8 mouse cellular contexts compared by ENCODE assay signal in the genomic region with DNA sequence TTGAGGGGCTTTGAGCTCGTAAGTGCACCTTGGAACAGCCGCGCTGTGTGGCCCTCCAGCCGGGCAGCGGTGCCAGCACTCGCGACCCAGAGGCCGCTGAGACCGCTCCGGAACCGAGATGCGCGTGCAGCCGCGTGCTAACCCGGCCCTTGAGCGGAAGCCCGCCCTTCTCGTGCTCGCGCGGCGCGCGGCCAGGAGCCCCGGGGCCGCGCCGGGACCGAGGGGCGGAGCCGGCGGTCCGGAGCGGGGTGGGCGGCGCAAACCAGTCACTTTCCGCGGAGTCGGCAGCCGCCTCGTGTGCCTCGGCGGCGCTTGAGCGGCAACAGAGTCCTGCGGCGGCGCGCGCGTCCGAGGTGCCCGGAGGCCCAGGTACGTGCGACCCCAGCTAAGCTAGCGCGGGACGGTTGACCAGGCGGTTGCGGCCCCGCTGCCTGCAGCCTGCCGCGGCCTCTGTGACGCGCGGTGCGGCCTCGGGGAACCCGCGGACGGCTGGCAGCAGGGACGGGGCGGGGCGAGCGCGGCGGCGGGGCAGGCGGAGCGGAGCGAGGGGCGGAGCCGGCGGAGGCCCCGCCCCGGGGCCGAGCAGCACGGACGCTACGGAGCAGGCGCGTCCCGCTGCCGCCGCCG. TPM values are rescaled to one million over a fixed set of nuclear protein-coding genes. Genes with fewer than 3 reads are reported as not detected.
DNase-seq lines count a peak whose midpoint lies in the region; ATAC-seq and TF ChIP-seq lines count a peak whose summit lies in the region.

Gene Tent4b, plus strand, starts transcription at position 269 of the 627 bp plus-strand sequence.

- no peaks in the 10 kb centered on the region for H3K27me3 ChIP-seq in heart, embryonic 10.5 days (ENCODE audit: insufficient read depth, poor library complexity, severe bottlenecking)
- no peaks in the 10 kb centered on the region for H3K27me3 ChIP-seq in kidney, embryonic 15.5 days

- H3K9ac ChIP-seq in kidney, embryonic 15.5 days = peak within 1 kb of the TSS; percentile 85

- no peak for TF ChIP-seq CTCF in bone marrow macrophage, adult 2 months (IDR thresholded peaks at IDR 0.05; ENCODE audit: low read depth, low read length)
- no peak for TF ChIP-seq CTCF in embryonic fibroblast, embryonic 13.5 days (IDR thresholded peaks at IDR 0.05; ENCODE audit: borderline replicate concordance, insufficient read depth, low read length)

- 0 out of 2 replicates have a peak, but pooled peaks have one; percentile 17 for TF ChIP-seq POLR2A in bone marrow macrophage, adult 2 months (IDR thresholded peaks at IDR 0.05; ENCODE audit: borderline replicate concordance, low read depth, low read length)
- peak; percentile 76 for TF ChIP-seq POLR2A in embryonic fibroblast, embryonic 13.5 days (IDR thresholded peaks at IDR 0.05; ENCODE audit: low read depth, low read length)

- H3K9me3 ChIP-seq in heart, embryonic 10.5 days = no peaks in the 10 kb centered on the region
- H3K9me3 ChIP-seq in kidney, embryonic 15.5 days (replicated peaks) = no peaks in the 10 kb centered on the region

- peak within 1 kb of the TSS; percentile 86 for H3K27ac ChIP-seq in bone marrow macrophage, adult 2 months (ENCODE audit: insufficient read depth, low read depth, low read length)
- H3K27ac ChIP-seq in embryonic fibroblast, embryonic 13.5 days (ENCODE audit: insufficient read depth, low read length) = peak within 1 kb of the TSS; percentile 90
- H3K27ac ChIP-seq in heart, embryonic 10.5 days = peak within 1 kb of the TSS; percentile 98
- peak within 1 kb of the TSS; percentile 99 for H3K27ac ChIP-seq in kidney, embryonic 15.5 days

- peak within 1 kb of the TSS; percentile 98 for H3K4me3 ChIP-seq in bone marrow macrophage, adult 2 months (ENCODE audit: insufficient read depth, low read length)
- peak within 1 kb of the TSS; percentile 78 for H3K4me3 ChIP-seq in embryonic fibroblast, embryonic 13.5 days (ENCODE audit: insufficient read depth, low read length)
- peak within 1 kb of the TSS; percentile 93 for H3K4me3 ChIP-seq in heart, embryonic 10.5 days
- peak within 1 kb of the TSS; percentile 93 for H3K4me3 ChIP-seq in kidney, embryonic 15.5 days (replicated peaks)

- 2% methylated on average over 86 of the region's 97 CpGs for WGBS in heart, embryonic 10.5 days
- WGBS in kidney, embryonic 15.5 days = under 1% methylated on average over 76 of the region's 97 CpGs

- H3K4me1 ChIP-seq in bone marrow macrophage, adult 2 months (ENCODE audit: control insufficient read depth, insufficient read depth, low read length) = peaks cover 15% of the 10 kb centered on the region
- H3K4me1 ChIP-seq in embryonic fibroblast, embryonic 13.5 days (ENCODE audit: control insufficient read depth, insufficient read depth, low read length) = peaks cover 7% of the 10 kb centered on the region; the same call in 1 of the 2 replicates
- peaks cover 28% of the 10 kb centered on the region for H3K4me1 ChIP-seq in heart, embryonic 10.5 days
- peaks cover 43% of the 10 kb centered on the region for H3K4me1 ChIP-seq in kidney, embryonic 15.5 days

- DNase-seq in A20 (ENCODE audit: low read depth, low spot score) (peak; percentile 96), liver (peak; percentile 94)
- peak; percentile 95 for DNase-seq in heart, embryonic 10.5 days (ENCODE audit: low spot score)
- DNase-seq in spleen, postnatal 4 days (ENCODE audit: low spot score in 2 of 2) = peak; percentile 91 to 97

- ATAC-seq in kidney, embryonic 15.5 days (replicated peaks; ENCODE audit: low FRiP score) = peak; percentile 95
- peak; percentile 65 for ATAC-seq in monocyte, adult 5-6 weeks (replicated peaks; ENCODE audit: insufficient number of reproducible peaks, low FRiP score, low TSS enrichment, poor library complexity, severe bottlenecking)

- peak within 1 kb of the TSS; percentile 95 for H3K4me2 ChIP-seq in kidney, embryonic 15.5 days

- no peaks in the 10 kb centered on the region for H3K36me3 ChIP-seq in heart, embryonic 10.5 days
- H3K36me3 ChIP-seq in kidney, embryonic 15.5 days = 0 out of 2 replicates have a peak, but pooled peaks cover 4% of the 10 kb centered on the region

RNA-seq across cellular contexts. Expression of gene Tent4b, which starts in this region (rescaled TPM):
- polyA plus RNA-seq in bone marrow macrophage, adult 2 months (2012; ENCODE audit: insufficient read depth, insufficient read length, missing spikeins) = 28.9 and 31.0 TPM in 2 replicates
- 20.6 and 22.3 TPM in 2 replicates for polyA plus RNA-seq in embryonic fibroblast, embryonic 13.5 days (2011; ENCODE audit: insufficient read length, low read depth, missing spikeins)
- 7.0 and 11.3 TPM in 2 replicates for polyA plus RNA-seq in heart, embryonic 10.5 days (2016; fragmentation: Nextera tagmentation; extraction: Ambion mirVana)
- polyA plus RNA-seq in kidney, embryonic 15.5 days (2015; fragmentation: Nextera tagmentation; extraction: Ambion mirVana) = 8.5 and 8.9 TPM in 2 replicates
- total RNA-seq in monocyte, adult 5-6 weeks (2017) = 53.0 to 75.7 TPM (median 54.4 TPM) in 3 replicates

Comparison
In these comparisons a context has a peak if more than half of its experiments do, and no peak if none do; other contexts are left out.
1. Peak in every context shown above with its lines: DNase-seq, ATAC-seq, H3K4me3 ChIP-seq and H3K27ac ChIP-seq.